Mouse (Mus musculus): Measurements from ENCODE around the gene Echs1.

- TF ChIP-seq POLR2A (IDR thresholded peaks at IDR 0.05; ENCODE audit: insufficient read depth, low read depth, low read length), result no peak
- no peak for TF ChIP-seq CTCF (IDR thresholded peaks at IDR 0.05; ENCODE audit: insufficient read depth, low read depth, low read length)
Observed at GRCm38 (mm10) chr7:140144550-140144949, 28.3 kb upstream of the Echs1 start.

All from olfactory bulb, adult 2 months (tissue).